Mouse (Mus musculus) bone marrow macrophage, adult 2 months (primary cell): ENCODE data around the gene Zkscan16.

ENCODE experiments used
- CTCF ChIP-seq: IDR thresholded peaks from 2 replicates; pipeline ENCODE4 v1.5.1; 2012; ENCODE audit warnings: low read depth, mild to moderate bottlenecking, low read length, moderate library complexity
- POLR2A ChIP-seq: IDR thresholded peaks from 2 replicates; pipeline ENCODE4 v1.6.1; 2012; ENCODE audit warnings: mild to moderate bottlenecking, low read depth, low read length, borderline replicate concordance

DNA sequence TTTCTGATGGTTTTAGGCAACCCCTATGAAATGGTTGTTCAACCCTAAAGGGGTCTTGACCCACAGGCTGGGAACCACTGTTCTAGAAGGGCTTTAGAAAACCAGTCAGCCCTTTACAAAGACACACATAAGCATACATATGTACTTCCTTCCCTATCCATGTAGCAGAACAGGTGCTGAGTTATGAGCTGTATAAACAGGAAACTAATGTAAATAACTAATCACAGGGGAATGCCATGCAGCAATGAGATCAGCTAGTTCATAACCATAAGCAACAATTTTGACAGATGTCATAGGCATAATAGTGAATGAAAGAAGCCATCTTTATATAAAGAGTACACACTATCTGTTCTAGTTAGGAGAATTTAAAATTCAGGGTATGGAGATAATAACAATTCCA, 1.8 kb upstream of the Zkscan16 start:
- no peak for TF ChIP-seq CTCF
- no peak for TF ChIP-seq POLR2A
